Mouse (Mus musculus) embryonic fibroblast, embryonic 13.5 days (primary cell): Measurements from ENCODE around the gene Slc8a1.

ENCODE experiments used
- CTCF ChIP-seq: IDR thresholded peaks from 2 replicates; pipeline ENCODE4 v1.5.1; 2011; ENCODE audit warnings: mild to moderate bottlenecking, control low read depth, low read length, moderate library complexity, borderline replicate concordance; ENCODE audit not compliant: insufficient read depth
- POLR2A ChIP-seq: IDR thresholded peaks from 2 replicates; pipeline ENCODE4 v1.6.1; 2011; ENCODE audit warnings: low read depth, mild to moderate bottlenecking, control low read depth, low read length, moderate library complexity

GRCm38 (mm10) chr17:81701701-81702100, 36.5 kb downstream of the Slc8a1 start:
- no peak for TF ChIP-seq CTCF
- TF ChIP-seq POLR2A = no peak
